Mouse (Mus musculus) cerebellum, adult 9-11 months (tissue): Measurements from ENCODE around the gene Mtor.

ENCODE experiments used
- DNase-seq: peaks from one replicate; pipeline ENCODE4 v3.0.0; 2022

Mtor gene

DNA sequence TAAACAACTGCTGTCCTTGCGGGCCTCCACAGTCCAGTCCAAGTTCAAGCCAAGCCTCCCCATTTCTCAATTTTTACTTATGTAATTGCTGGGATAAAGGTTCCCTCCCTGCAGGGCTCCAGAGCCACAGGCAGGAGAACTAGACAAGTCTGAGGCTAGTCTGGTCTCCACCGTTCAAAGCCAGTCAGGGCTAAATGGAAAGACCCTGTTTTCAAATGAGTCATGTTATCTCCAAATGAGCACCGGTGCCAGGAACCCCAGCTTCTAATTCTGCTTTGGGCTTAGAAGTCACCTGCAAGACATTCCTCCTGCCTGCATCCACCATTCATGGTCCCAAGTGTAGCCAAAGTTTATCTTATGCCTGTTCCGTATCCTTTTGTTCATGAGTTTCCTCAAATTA is 153.5 kb downstream of the Mtor start:
- DNase-seq: no peak

DNA sequence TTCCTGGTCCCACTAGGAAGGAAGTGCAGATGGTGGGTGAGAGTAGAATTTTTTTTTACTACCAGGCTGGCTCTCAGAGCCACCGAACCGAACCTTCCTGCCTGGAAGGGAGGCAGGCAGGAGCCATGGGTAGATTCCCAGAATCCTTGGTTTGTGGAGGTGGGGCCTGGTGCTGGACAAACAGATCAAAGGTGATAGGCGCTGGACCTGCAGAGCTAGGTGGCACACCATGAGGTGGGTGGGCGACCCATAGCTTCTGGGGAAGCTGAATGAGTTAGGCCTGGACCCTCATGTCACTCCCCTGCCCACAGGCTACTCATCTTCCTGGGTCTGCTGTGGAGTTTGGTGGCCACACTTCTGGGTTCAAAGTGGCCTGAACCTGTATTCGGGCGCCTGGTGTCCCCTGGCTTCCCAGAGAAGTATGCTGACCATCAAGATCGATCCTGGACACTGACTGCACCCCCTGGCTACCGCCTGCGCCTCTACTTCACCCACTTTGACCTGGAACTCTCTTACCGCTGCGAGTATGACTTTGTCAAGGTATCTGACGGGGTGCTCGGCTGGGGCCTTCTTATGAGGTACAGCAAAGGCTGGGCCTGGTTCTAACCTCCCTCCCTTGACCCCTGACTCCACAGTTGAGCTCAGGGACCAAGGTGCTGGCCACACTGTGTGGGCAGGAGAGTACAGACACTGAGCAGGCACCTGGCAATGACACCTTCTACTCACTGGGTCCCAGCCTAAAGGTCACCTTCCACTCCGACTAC is 154.1 kb downstream of the Mtor start, which contains the start of gene Masp2:
TSS of gene Masp2 (plus strand) at position 198 of the 764 bp plus-strand sequence.
- DNase-seq: no peak

DNA sequence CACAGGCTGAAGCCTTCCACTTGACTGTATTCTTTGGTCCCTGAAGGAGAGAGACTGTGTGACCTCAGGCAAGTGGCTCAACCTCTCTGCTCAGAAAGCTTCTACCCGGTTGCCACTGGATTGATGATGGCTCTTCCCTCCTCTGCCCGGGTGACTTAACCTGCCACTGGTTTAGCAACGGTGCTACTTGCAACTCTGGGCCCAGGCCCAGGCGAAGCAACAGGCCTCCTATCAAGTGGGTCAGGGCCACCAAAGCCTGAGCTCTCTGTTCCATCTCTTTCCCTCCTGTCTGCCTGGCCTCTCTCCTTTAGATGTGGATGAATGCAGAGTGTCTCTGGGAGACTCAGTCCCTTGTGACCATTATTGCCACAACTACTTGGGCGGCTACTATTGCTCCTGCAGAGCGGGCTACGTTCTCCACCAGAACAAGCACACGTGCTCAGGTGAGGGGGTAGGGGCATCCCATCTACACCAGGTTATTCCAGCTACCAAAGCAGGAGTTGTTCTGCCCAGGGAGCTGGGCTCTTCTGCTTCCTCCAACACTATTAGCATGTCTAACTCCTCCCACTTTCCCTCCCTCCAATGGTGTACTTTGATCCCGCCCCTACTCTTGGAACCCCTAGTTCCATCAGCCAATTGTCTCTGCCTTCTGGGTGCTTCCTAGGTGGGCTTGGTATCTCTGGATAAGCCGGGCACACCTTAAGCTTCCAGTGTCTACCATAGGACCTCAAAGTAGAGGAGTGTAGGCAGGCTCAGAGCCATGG is 155.1 kb downstream of the Mtor start:
- no peak for DNase-seq

- DNase-seq: no peak
Measured at GRCm38 (mm10) chr4:148604141-148604540, 155.7 kb downstream of the Mtor start.

- DNase-seq: no peak
Measured at GRCm38 (mm10) chr4:148604541-148605165, 156.2 kb downstream of the Mtor start.
